Mouse (Mus musculus) cerebellum, postnatal 4 days (tissue): ENCODE measurements around the gene Erg.
A peak's percentile ranks its signal among the peaks of the same experiment; 100 is the strongest.

ENCODE experiments used
- DNase-seq, 2 experiments: peaks; one replicate each; pipeline ENCODE4 v3.0.0; 2022; ENCODE audit warnings: low spot score in 2 of 2, mixed read lengths in 1 of 2

Gene Erg

DNA sequence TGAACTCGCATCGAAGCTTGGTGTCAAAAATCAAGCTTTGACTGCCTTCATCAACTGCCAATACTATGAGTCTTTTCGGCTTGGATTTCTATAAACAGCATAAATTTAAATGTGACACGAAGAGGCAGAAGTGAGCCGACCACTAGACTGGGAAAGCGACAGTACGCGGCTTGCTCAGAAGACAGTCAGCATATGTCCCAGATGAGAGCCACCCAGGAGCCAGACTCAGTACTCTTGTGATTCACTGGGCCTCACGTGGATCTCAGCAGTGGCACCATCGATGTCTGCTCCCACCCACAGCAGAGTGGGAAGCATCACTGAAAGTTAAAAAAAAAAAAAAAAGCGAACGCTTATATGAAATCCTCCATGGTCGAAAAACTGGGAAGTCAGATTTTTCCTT is 105.2 kb downstream of the Erg start:
- DNase-seq: no peak

DNA sequence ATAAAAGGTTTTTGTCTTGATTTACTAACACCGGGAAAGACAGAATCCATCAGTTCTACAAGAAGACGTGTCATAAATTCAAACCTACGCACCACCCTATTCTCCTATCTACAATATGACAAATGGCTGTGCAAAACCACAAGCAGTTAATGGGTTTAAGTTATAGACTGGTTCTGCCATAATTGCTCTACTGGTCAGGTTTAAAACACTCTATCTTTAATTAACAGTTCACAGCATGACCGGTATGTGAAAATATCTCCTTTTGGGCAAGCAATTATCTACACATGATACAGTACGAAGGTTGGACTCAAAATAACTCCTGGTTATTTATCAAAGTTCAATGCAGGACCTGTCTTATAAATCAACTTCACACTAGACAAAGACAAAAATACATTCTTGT is 107.8 kb downstream of the Erg start:
- DNase-seq: no peak

DNA sequence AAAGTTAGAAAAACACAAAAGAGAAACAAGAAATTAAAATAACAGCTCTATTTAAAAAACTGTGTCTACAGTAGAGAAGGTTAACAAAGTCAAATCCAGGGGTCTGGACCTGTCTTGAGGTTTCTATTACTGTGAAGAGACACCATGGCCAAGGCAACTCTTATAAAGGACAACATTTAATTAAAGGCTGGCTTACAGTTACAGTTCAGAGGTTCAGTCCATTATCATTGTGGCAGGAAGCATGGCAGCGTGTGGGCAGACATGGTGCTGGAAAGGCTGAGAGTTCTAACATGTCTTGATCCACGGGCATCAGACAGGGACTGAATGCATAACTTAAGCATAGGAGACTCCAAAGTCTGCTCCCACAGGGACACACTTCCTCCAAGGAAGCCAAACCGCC is 111.4 kb downstream of the Erg start:
- no peak for DNase-seq

DNA sequence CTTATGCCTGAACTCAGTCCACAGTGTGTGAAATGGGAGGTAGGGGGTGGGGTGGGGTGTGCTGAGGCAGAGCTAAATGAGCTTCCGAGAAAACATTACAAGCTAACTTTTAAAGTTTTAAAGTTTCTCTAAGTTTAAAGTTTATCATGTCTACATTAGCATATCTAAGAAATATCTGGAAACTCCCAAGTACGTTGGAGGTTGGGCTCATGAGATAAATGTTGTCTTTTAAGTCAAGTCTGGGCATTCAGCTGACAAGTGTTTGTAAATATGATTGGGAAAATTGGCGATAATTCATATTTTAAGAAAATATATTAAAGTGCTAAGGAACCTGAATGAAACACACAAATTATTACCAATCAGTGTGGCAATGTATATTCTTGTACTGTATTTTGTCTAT is 112.4 kb downstream of the Erg start:
- DNase-seq: no peak

DNA sequence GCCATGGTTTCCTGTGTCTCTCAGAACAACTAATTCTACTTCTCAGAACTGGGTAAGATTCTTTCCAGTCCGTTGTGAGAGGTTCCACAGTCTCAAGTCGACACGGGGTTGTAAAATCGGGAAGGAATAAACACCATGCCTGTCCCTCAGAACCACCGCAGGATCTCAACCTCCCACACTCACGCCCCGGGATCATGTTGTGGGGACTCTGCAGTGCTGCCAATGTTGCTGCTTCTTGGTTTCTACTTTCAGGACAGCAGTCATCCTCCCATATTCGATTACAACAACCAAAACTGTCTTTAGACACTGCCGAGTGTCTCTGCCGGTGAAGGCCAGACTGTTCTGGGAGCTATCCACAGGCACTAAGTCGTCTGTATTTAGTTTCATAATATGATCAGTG is 113.6 kb downstream of the Erg start:
- no peak for DNase-seq

DNA sequence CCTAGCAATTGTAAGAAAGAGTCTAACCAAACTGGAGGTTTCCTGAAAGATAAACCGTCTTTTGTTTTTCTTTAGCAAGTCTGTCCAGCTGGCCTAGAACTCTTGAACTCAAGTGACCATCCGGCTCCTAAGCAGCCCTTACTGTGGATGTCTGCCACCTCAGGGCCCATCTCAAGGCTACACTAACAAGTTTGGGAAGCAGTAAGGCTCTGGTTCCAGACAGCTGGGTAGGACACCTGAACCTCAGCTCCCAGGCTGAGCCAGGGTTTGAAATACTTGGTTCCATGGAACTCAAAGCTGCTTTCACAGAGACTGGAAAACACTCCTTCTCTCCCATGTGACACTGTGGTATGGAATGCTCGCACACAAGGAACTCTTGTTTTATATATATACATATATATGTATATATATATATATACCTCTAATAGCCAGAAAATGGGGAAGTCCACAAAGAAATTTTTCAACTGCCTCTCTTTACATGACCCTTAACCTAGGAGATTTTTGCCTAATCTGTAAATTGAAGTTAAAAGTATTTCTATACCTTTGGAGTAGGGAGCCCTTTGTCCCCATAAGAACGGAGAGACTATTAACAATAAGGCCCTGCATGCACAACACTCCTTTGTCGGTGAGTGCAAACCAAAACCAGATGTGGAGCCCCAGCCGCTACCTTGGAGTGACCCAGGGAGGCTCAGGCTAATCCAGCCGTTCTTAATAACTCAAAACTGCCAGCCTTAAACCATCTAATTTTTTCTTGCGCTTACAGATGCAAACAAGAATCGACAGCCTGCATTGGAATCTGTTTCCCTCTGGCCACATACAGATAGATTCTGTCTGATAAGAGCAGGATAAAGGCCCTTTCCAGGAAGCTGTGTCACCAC is 116.9 kb downstream of the Erg start:
- no peak for DNase-seq

DNA sequence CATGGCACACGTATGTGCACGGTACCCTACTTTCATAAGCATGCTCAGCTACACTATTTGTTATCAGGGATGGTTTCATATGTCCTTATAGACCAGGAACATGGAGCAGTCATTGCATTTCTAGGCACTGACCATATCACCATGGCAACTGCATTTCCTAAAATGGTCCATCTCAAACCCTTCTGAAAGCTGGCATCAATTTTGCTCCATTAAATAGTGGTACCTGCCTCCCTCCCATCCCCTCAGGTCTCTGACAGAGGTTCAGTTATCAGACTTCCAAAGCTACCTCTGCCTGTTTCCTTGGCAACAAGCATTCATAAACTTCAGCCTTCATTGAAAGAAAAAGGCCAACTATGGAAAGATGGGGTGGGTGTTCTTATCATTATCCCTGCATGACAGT is 118.5 kb downstream of the Erg start:
- DNase-seq: no peak

DNA sequence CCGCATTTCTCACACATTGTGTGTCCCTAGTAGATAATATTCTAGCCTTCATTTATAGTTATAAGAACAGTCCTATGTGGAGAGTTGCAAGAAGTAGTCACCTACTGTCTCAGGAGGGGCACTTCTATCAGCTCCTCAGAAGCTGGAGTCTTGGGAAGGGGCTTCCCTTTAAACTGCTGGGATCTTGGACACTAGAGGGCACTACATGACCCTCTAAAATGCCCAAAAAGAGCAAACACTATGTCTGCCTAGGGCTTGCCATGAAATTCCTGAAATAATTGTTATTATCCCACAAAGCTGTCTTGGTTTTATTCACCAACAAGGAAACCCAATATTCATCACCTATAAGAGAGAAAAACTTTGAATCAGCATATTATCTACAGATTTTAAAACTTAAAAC is 119.8 kb downstream of the Erg start:
- peak in 1 of 2 experiments; percentile 49 for DNase-seq

DNA sequence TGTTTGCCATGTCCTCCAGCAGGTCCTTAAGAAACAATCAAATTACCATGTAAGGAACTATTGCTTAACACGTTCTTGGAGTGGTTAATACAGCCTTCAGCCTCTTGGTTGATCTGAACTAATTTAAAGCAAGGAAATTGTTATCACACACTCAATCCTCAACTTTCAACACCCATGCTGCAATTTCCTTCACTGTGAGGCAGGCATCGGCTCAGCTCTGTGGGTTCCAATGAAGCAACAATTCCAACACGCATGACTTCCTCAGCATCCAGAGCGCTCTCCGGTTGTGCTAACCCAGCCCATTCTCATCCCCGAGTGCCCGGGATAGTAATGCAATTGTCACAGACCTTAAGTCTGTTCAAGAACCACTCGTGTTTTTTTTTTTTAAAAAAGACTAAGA is 121.8 kb downstream of the Erg start:
- DNase-seq: no peak

DNA sequence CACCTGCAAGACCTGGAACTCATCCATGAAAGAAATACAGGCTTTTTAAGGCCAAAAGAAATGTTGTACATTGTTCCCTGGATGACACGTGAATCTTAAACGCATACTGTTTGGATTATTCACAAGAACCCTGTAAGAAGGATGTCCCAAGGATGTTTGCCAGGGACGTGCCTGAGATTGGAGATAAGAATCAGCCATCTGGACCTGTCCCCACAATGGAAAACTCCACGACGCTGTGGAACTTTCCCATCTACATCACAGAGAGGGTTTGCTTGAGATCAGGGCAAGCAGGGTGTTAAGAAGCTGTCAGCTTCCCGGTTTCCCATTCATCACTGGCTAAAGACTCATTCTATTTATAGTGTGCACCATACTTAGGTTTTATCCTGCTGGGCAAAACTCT is 122.6 kb downstream of the Erg start:
- no peak for DNase-seq

DNA sequence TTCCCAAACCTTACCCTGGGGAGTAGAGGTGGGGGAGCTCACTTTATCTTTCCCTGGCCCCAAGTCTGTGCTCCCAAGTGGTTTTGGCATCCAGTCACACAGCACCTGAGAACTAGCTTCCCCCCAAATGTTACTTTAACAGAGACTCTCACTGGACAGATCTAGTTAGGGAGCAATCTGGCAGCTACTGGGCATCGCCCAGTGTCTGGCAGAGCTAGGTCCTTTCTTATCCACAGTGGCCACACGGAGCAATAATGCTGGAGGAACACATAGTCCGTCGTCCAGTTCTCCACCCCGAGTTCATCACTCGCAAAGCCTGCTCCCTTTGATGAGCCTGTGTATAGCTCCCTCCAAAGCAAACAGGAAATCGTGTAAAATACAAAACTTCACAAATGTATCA is 124.5 kb downstream of the Erg start:
- no peak for DNase-seq

DNA sequence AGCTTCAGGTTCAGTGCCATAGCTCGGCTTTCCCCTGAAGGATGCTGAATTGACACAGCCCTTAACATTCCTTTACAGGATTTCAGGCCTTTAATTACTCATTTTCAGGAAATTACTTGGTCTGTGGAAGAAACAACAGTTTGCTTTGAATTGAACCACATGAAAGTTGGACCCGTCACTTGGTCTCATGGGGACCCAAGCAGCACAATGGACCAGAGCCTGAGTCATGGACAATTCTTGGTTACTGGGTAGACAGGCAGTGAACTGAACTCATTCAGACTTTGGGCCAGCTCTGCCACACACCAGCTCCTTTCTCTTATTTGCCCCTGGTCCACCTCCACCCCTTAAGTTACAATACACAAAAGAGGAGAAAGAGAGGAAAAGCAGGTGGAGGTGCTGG is 126.1 kb downstream of the Erg start:
- no peak for DNase-seq

DNA sequence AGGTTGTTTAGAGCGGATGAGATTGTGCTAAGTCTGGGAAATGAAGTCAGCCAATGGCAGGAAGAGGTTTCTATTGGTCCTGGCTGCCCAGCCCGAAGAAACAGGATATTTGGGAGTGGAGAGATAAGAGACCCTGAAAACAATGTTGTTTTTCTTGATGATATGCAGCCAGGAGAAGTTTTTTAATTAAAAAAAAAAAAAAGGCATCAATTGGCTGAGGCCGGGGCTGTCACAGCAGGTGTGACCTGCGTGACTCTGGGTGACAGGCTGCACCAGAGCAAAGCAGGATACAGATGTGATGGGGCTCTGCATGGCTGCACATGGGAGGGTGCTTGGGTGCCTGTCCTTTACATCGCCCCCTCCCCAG is 127.1 kb downstream of the Erg start:
- no peak for DNase-seq

DNA sequence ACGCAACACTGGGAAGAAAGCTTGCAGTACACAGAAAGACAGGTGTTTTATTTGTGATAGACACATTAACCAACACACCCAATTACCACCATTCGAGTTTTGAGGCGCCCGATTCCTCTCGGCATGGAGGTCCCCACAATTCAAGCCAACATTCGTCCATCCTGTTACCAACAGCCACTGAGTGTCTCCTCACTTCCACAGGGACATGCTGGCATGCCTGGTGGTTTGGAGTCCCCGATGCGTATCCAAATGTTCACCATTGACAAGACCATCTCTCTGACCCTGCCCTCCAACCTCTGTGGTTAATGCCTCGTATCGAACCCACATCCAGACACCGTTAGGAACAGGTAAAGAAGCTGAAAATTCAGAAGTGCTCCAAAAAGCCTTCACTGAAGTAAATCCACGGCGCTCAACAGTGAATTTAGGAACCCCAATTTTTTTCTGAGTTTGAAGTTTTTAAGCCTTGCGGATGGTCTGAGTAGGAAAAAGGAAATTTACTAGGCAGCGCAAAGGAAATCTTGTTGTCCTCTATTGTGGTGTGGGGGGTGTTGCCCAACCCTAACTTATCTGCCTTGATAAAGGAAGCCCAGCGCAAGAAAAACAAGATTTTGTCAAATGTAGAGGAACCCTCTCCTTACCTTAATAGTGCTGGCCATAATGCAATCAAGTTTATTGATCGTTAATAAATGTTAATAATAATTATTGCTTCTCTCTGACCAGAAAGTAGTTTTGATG is 127.6 kb downstream of the Erg start:
- peak in 1 of 2 experiments; percentile 13 for DNase-seq

DNA sequence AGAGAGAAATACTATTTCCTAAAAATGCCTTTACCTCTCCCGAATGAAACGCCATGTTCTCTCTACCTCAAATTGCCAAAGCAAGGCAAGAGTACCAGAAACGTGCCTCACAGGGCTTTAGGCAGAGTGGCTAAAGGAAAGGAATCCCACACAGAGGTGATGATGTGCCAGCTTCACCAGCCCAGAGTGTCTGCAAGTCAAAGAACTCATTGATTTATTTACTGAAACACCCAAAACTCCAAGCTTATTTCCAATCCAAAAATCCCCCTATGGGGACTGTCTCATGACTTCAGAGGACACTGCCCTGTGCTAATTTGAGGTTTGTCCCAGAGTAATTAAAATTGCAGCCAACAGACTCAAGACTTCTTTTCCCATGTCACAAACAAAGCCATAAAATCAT is 129.4 kb downstream of the Erg start:
- no peak for DNase-seq

DNA sequence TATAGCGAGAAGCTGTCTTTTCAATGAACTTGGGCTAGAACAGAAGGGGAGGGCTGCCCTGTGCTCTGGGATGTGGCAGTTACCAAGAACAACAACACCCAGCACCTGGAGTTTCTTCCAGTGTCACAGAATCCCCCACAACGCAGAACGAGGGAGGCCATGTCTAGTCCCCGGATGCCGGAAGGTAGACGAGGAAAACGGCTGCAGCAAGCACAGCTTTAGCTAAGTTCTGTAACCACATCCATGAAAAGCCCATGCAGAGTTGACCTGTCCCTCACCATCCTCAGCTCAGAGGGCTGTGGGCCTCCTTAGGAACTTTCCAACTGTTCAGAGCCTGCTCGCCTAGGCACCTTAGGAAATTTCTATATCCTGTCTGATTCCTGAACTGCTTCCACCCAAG is 130.5 kb downstream of the Erg start:
- DNase-seq: no peak

DNA sequence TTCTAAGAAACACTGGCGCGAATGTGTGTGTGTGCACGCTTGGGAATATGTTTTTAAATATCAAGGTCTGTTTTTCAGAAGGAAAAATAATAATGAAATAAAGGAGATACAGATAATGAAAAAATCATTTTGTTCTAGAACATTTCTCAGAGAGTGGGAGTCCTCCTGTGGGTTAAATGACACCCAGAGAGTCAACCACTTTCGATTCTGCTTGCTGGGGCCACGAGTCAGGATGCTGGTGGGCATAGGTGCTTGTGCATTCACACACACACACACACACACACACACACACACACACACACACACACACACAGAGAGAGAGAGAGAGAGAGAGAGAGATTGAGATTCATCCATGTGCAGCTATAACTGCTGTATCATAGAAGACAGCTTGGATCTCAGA is 130.9 kb downstream of the Erg start:
- DNase-seq: no peak

DNA sequence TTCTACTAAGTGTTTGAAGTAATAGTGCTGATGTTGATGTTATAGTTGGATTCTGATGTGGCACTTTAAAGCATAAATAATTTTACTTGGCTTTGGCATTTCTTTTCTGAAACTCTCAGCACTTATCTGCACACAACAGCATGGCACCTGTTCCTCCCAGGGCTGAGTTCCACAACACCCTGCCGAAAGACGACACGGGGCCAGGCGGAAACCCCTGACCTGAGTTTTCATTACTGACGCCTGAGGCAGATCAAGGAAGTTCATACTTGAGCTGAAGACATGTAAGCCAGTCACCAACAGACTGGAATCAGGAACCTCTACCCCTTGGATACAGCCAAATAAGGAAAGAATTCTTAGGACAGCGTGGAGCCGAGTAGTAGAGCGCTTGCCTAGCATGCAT is 134.0 kb downstream of the Erg start:
- no peak for DNase-seq

DNA sequence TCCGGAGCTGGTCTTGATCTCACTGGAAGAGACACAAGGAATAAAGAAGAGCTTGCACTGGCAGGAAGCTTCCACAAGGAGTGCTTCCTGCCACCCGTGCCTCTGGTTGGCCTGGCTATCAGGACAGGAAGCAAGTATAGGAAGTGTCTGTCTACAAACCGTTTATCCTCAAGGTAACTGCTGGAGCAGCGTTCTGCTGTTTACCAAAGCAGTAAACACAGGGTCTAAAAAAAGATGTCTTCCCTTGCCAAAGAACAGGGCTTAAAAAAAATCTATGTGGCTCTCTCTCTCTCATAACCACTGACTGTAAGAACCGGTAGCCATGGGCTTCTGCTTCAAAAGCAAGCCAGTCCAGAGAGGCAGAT is 137.1 kb downstream of the Erg start:
- DNase-seq: no peak

DNA sequence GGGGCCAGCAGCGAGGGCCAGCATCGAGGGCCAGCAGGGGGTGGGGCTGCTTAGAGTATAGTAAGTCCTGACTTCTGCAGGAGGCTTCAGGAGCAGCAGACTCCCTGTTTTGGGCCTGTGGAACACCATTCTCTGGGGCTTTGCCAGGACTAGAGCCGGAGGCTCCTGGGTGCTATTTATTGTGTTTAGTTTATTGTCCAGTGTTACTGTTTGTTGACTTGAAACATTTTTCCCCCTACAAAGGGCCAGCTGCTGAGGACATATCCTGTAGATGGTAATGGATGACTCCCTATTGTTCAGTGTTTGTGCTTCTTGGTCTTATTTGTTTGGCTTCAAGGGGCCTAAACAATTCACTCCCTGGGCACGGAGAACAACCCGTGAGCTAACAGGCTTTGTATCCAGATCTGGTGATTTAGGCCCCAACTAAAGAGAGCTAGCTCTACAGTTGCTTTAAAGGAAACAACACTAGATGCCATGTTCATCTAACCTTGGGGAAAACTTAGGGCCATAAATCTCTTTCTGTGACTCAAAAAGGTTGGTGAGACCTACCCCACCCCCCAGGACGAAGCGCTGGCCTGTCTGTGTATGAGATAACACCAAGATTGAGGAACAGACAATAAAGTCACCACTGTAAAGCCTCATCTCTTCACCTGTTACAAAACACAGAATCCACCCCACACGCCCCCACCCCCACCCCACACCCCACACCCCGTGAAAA is 137.6 kb downstream of the Erg start:
- no peak for DNase-seq

DNA sequence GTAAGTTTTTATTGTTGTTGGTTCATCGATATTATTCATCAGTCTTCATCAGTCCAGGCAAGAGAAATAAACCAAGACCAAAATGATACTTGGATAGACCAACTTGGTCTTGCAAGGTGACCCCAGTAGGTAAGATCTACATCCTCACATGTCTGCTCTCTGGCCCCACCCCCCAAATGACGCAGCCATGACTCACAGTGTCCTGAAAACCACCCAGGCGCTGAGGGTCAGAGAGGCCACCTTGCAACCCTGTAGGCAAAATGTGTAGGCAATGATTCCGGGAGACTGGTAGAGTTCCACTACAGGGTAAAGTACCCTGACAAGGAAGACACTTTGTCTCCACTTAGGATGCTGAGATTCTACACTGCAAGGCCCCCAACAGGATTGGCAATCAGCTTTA is 138.5 kb downstream of the Erg start:
- DNase-seq: no peak

DNA sequence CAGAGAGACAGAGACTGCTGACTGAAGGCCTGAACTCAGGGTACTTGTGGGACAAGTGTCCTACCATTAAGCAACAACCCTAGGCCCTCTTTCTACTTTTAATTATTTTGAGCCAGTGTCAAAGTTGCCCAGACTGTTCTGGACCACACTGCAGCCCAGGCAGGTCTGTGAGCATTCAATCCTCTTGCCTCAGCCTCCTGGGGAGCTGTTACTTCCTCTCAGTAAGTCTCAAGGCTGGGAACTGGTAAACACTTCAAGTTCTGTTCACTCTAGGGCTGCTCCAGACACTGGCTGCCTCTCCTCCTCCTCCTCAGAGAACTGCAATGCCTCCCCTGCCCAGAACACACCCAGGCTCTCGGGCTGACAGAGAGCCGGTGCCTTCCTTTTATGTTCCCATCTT is 140.0 kb downstream of the Erg start:
- no peak for DNase-seq

DNA sequence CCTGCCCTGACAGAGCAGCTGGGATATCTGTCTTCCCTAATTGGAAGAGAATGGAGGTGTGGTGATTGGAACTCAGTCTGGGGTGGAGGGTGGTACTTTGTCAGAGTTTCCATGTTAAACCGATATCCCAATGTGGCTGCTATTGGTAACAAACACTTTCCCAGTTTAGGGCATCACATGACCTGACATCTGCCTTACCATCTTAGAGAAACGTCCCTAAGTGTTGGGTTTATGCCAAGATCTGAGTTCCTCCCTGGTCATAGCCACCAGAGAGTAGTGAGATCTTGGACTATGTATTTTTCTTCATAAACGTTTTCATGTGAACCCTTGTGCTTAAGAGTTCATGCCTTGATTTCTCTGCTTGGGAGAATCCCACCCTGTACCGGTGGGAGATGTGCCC is 144.4 kb downstream of the Erg start:
- DNase-seq: no peak
